Mouse (Mus musculus) thymus, postnatal 36 days (tissue): Measurements from ENCODE around the gene Dnal1.
A peak's percentile ranks its signal among the peaks of the same experiment; 100 is the strongest.

ENCODE experiments used
- DNase-seq, 2 experiments: peaks; one replicate each; pipeline ENCODE4 v3.0.0; 2022; ENCODE audit warnings: mixed read lengths in 2 of 2

Gene Dnal1

DNA sequence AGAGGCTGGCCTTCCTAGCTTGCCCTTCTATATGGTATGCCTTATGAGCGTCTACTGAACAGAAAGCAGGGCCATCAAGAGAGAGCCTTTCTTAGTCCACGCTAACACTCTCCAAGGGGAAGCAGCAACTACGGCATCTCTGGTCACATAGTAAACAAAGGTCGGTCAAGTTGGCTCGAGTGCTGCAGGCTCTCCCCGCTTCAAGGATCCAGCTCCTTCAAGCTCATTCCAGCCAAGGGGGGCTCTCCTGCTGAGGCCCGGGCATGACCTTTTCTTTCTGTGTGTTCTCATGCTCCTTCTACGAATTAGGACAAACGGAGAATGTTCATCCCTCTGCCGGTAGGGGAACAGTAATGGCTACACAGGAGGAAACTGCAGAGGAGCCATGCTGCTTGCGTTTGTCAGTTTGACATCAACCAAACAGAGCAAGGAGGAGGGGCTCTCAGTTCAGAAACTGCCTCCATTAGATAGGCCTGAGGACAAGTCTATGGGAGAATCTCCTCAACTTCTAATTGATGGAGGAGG, 49.5 kb downstream of the Dnal1 start:
- DNase-seq = no peak

DNA sequence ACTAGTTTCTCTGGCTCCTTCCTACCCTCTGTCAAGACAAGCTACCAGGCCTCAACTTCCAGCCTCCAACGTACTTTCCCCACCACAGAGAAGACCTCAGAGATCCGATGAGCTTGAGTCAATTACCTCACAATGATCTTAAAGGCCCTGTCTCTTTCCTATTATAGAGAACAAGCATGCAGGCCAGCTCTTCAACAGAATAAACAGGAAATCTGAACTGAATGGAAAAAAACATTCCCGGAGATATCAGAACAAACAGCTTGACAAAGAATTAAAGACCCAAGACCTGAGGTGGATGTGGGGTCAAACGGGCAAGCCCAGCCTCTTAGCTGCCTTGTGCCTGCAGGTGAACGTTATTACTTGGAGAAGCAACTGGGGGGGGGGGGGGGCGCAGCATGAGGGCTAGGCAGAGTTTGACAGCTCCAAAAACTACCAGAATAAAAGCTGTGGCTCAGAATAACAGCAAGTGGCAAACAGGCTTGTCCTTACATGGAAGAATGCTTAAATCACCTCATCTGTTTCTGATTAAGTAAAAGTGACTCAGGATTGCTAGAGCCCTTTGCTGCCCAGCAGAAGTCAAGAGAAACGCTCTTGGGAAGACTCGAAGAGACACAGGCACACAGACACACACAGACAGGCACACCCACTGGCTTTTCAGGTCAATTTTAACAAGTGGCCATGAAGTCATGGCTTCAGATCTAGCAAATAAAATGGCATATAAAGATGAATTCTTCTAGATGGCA, 51.6 kb downstream of the Dnal1 start:
- no peak for DNase-seq

GRCm38 (mm10) chr12:84170610-84171009, 56.4 kb downstream of the Dnal1 start:
- no peak for DNase-seq

DNA sequence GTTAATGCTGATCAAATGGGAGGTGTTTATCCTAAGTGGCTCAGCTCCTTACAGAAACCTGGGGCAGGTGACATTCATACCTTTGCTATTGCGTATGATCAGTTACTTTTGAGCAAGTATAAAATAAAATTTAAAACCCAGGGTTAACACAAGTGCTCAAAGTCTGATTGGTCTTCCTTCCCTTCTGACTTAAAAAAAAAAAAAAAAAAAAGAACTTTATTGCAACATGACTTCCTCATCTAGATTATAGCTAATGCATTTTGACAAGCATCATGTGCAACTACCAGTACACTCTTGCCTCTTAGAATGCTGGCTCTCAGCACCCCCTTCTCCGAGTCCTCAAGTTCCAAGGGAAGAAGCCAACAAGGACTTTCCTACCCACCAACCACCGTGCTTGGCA, 58.0 kb downstream of the Dnal1 start:
- no peak for DNase-seq

DNA sequence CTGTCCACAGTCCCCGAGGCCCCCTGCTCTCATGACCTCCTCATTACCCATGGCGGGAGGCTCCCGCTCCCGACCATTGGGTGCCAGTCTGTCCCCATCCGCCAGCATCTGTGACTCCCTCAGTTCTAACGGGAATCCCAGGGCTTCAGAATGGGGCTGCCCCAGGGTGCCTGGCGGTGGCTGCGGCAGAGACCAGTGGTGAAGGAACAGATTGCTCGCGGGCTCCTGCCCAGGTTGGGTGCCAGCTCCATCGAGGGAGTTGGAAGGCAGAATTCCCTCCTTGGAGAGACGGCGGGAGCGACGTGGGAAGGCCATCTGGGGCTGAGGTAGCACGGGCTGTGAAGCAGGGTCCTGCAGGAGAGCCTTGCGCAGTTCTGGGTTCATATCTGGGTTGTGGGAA, 58.7 kb downstream of the Dnal1 start:
- no peak for DNase-seq

DNA sequence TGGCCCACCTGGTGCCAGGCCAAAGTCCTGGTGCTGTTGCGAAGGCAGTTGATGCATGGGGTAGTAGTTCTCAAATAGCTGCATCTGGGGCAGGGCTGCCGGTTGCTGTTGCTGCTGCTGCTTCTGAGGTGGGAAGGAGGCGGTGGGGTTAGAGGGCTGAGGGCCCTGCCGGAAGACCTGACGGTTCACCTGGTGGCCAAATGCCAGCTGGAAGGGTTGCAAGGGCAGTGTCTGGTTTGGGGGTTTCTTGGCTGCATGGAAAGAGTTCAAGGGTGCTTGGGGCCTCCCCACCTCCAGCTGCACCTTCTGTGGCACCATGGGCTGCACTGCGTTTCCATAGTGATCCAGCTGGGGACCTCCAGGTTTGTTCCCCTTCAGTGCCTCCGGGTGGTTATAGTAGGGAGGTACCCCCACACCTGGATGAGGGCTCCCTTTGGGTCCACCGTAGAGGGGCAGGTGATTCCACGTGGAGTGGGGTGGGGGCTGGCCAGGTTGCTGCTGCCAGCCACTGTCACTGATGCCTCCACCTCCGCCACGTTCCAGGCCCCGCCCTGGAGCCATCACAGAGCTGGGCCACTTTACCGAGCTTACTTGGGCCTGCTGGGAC, 59.2 kb downstream of the Dnal1 start:
- DNase-seq = no peak

DNA sequence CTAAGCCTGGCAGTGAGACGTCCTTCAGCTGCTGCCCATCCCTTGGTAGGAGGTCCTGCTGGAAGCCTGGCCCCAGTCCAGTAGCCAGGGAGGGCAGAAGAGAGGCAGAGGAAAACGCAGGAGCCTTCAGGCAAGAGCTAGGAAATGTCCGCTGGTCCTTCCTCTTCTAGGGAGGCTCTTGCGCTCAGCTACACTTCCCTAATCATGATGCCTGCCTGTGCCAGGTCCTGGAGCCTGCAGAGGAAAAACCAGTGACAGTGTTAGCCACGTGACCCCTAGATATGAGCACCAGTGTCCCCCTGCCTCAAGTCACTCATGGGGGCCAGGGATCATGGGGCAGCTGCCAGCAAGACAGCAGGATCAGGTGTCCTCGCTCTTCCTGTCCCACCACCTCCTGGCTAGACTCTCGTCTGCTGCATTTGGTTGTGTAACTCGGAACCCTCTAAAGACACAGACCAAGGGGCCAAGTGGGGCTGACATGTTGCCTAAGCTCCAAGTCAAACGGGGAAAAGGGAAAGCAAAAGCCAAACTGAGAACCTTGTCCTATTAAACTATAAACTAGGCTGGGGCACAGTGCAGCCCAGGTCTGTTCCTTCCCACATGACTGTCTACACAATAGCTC, 60.1 kb downstream of the Dnal1 start:
- no peak for DNase-seq

- no peak for DNase-seq
These were observed 60.7 kb downstream of the Dnal1 start for GRCm38 (mm10) chr12:84174871-84175270.

- DNase-seq = peak; percentile 80 to 86
These were observed 61.5 kb downstream of the Dnal1 start for GRCm38 (mm10) chr12:84175659-84176061.

DNA sequence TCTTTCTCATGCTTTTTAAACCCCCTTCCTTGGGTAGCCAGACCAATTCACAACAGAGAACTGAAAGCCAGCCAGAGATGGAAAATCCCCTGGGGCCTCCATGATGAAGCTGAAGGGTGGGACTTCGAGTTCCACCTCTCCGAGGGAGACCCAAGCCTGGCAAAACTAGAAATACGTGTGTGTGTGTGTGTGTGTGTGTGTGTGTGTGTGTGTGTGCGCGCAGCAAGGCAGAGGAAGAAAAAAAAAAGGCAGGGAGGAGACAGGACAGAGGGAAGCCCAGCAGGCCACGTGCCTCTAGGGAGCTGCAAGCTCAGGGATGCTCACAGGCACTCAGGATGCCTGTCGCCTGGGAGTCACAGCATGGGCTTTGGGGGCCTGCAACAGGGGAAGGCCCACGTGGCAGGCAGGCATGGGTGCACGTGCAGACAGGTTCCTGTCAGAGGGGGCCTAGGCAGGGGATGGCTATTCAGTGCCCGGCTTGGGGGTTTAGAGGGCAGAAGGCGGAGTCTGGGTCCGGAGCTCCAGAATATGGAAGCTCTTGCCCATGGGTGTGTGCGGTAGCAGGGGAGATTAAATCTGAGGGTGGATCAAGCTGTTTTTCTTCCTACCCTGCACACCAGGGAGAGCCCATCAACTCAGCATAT, 62.1 kb downstream of the Dnal1 start:
- DNase-seq = peak; percentile 50 to 74

- DNase-seq = peak; percentile 50 to 64
These were observed 63.0 kb downstream of the Dnal1 start for GRCm38 (mm10) chr12:84176886-84177765.

GRCm38 (mm10) chr12:84178052-84178451, 63.9 kb downstream of the Dnal1 start:
- no peak for DNase-seq

DNA sequence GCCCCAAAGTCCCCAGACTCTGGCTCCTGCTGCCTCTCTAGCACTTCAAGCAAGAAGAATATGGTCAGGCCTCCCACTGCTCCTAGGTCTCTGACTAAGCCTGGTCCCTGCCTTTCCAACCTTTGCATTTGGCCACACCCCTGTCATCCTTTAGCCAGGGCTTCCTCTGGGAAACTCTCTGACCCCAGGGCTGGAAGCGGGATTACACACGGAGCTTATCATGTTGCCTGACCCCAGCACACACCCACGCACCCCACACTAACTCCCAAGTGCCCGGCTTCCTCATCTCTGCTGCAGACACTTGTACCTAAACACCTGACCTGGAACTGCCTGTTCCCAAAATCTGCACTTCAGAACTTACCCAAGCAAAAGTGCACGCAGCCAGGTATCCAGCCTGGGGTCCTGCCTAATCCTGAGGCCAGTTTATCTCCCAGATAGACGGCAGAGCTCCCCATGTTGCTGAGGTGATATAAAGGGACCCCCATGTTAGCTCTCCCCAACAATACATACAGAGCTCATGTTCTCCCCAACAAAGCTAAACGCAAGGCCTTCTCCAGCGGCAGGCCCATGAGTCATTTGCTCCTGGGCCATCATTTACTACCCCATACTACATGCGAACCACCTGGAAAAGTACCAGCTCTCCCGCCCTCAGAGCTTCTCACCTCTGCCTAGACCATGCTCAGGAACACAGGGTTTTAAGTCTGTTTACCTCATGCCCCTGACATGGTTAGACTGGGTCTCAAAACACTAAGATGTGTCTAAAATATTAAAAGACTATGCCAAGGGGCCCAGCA, 64.7 kb downstream of the Dnal1 start:
- DNase-seq = no peak

DNA sequence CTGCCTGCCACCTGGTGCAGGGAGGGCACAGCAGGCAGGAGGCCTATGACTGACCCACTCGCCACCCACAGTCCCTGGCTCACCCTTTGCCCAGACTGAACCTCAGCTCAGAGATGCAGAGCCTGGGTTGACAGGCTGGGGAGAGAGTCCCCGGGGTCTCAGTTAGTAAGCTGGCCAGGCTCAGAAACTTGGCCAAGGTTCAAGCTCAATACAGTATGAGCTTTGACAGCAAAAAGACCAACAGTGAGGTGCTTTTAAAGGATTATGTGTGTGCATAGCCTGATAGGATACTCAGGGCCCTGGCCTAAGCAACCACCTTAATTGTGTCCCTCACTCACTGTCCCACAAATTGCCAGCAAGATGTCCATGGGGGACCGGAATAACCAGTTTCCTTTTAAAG, 65.9 kb downstream of the Dnal1 start:
- no peak for DNase-seq

DNA sequence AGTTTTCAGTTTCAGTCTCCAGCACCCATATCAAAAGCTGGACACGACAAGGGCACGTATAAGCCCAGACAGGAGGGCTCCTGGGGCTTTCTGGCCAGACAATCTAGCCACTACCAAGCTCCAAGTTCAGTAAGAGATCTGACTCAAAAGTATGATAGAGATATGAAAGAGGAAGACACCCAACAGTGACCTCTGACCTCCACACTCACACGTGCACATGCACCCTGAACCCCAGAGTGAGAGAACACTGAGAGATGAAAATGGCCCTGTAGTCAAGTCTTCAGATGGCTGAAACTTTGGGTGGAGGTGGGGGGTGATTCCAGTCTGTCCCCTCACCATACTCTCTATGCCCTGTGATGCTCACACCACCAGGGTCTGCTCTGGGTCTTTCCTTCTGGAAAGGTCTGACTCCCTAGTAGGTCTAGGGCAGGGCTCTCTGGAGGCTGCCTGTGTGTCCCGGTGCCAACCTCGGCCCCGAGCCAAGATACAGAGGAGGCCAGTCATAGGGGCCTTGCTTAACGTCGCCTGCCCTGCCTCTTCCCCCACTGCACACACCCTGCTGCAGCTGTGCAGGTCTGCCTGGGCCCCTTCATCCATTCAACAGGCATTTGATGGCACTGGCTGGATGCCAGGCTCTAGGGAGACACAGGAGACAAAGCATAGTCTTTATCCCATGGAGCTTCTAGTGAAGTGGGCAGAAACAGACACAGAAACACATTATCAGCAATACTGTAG, 66.7 kb downstream of the Dnal1 start:
- no peak for DNase-seq

- no peak for DNase-seq
These were observed 67.8 kb downstream of the Dnal1 start for GRCm38 (mm10) chr12:84181999-84182398.

- DNase-seq = no peak
These were observed 70.8 kb downstream of the Dnal1 start for GRCm38 (mm10) chr12:84184979-84185378.

- no peak for DNase-seq
These were observed 71.4 kb downstream of the Dnal1 start for GRCm38 (mm10) chr12:84185547-84185946.

DNA sequence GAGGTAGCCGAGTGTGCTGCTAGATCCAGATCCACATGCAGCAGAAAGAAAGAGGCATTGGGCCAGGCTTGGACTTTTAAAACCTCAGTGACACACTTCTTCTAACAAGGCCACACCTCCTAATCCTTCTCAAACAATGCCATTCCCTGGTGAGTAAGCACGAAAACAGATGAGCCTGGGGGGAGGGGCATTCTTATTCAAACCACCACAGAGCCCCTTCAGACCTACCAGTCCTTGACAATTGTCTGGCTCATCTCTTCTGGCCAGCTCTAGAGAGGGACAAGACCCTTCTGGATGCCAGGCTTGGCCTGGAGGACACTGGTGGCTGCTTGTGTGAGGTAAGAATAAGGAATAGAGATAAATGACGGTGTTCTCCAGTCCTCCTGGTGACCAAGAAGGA, 72.4 kb downstream of the Dnal1 start:
- DNase-seq = no peak

- no peak for DNase-seq
These were observed 72.8 kb downstream of the Dnal1 start for GRCm38 (mm10) chr12:84186950-84187349.
